Mouse (Mus musculus) gastrocnemius, postnatal 25 days (tissue): Measurements from ENCODE around the gene Ift57. TPM values are rescaled to one million over a fixed set of nuclear protein-coding genes. Genes with fewer than 3 reads are reported as not detected.

Source experiments
- DNase-seq: peaks from one replicate; pipeline ENCODE4 v3.0.0; 2022
- total RNA-seq, 2 experiments: library from RNA; stranded (reverse); gene quantifications; 1 replicate in 1 of 2; 2 replicates in 1 of 2; pipeline ENCODE4 v1.2.3; 2021

Gene Ift57
- total RNA-seq, 2 experiments from 2014 or later, result 5.4 to 5.5 TPM

DNA sequence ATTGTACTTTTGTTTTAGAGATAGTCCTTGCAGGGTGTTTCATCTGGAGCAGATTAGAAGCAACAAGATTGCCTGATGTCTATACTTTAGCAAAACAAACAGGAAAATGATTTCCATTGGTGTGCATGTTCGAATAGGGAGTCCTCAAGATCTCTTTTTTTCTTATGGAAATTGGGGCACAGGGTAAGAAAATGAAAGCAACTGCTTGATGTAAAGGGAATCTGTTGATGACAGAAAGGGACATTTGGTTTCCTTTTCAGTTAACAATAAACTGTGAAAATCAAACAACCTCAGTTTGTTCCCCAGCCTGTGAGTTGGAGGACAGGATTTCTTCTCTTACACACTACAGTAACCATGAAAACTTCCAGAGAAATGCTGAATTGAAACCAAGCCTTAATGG is 53.9 kb downstream of the Ift57 start:
- no peak for DNase-seq

DNA sequence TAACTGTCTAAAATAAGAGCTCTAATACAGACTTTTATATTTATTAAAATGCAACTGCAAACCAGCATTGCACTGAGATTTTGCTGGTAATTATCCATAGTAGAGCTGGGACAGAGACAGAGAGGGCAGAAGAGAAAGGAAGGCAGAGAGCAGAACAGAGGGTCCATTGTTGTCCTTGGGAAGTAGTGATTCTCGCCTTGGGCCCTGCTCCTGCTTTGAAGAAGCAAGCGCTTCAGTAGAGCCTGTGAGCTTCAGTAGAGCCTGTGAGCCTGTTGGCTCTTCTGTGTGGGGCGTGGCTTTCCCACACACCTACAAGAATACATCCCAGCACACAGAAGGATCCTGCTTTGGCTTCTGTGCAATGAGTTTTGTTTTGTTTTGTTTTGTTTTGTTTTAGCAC is 54.3 kb downstream of the Ift57 start:
- no peak for DNase-seq

DNA sequence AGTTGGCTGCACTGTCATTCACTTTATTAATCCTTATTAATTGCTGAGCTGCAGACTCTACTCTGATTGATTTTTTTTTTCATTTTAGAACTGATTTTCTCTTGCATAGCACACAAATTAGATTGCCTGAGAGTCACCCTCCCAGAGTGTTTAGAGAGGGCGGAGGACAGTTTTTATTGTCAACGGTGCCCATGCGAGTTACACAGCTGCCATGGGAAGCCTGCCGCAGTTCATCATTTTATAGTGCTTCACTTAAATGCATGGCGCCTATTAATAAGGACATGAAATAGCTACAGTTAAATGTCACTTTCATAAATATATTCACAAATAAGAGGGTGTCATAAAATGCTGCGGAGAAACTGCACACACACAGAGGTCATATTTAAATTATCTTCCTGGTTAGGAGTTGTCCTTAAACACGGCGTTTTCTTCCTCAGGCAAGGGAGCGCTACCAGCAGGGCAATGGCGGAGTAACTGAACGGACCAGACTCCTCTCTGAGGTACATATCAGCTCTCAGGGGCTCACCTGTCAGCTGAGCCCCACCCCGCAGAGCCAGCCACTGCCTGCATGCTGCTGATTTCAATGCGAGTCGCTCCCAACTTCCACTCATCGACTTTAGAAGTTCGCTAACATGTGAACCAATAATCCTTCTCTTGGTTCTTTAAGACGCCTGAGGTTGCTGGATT is 61.6 kb downstream of the Ift57 start:
- no peak for DNase-seq

DNA sequence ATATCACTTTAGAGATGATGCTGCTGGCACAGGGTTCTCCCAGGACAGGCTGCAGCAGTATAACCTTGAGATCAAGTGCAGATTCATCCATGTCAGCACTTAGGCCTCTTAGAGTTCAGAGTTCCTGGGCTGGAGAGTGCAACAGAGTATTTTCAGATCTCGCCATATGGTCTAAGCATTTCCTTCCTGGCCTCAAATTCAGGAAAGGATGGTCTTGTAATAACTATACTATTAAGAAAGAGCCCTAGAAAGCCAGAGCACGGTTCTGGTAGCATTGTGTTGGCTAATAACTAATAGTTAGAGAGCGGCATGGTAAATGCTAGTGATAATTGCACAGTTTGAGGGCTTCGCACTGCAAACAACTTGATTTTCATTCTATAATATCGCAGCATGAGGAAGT is 62.9 kb downstream of the Ift57 start:
- no peak for DNase-seq

DNA sequence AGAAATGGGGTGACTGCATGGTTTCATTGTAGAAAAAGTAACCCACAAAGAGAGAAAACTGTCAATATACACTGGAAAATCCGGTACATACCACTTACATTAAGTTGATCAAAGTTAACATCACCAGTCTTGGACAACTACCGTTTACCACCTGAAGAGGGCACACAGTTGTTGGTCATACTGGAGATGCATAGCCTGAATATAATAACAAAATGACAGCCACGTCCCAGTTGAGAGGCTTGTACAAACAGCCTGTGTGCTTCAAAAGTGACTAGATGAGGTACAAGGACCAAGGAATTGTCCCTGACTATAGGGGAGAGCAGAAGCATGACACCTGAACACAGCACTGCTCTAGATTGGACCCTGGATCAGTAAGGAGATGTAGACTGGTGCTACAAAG is 67.3 kb downstream of the Ift57 start:
- no peak for DNase-seq

DNA sequence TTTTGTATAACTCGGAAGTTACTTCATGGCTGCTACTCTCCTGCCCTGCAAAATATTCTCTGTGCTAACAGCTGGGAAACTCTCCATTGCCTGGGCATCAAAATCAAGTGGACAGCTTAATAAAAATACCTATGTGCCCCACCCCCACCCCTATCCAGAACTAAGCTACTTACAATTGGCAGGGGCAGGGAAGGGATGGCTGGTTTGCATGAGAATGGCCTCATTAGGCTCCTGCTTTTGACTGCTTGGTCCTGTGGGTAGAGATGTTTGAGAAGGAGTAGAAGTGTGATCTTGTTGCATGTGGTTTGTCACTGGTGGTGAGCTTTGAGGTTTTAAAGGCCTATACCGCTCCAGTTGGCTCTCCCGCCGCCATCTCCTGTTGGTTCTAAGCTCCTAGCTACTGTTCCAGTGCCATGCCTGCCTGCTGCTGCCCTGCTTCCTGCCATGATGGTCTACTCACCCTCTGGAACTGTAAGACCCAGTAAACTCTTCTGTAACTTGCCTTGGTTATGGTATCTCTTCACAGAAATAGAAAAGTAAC is 69.5 kb downstream of the Ift57 start:
- no peak for DNase-seq

DNA sequence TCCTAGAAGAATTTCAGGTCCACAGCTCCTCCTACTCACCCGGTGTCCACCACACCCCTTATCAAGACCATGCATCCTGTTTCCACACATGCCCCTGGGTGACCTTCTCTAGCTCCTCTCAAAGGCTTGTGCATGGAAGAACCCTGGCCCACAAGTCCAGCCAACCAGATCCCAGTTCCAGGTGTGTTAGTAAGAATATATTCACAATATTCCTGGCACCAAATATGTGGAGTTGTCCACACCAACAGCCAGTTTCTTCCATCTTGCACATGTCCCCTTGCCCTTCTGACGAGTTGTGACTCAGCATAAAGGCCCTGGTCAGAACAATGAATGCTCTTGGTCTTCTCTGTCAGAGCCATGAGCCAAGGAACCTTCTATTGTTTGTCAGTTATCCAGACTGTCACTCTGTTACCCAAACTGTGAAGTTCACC is 70.8 kb downstream of the Ift57 start:
- no peak for DNase-seq

DNA sequence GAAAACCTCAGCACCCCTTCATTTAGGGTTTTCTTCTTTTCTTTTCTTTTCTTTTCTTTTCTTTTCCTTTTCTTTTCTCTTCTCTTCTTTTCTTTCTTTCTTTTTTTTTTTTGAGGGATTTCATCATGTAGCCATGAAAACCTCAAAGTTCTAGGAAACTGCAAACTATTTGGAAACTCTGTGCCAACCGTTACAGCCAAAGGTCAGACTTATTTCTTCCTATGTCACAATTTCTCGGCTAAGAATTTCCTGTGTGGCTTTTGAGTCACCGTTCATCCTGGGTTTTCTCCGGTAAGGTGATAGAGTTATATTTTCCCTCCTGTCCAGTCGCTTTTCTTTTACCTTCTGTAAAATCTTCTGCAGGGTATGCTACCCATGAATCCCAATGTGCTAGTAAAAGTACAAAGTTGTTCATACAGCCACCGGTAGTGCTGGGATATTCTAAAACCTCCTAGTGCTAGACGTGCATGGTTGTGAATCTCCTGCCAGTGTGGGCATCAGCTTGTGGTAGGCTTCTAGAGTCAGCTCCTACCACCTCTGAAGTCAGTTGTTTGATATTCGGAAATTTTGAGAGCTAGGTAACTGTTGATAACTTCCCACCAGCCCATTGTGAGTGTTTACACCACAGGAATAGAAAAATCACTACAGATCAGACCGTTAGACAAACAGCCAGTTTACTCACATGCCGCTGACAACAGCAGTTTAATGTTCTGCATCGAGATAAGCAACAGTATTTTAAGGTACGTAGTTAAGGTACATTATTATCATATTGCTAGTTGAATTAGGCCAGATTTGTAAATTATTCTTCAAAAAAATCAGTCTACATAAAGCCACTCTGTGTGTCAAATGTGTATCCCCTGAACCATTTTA is 71.5 kb downstream of the Ift57 start:
- no peak for DNase-seq

DNA sequence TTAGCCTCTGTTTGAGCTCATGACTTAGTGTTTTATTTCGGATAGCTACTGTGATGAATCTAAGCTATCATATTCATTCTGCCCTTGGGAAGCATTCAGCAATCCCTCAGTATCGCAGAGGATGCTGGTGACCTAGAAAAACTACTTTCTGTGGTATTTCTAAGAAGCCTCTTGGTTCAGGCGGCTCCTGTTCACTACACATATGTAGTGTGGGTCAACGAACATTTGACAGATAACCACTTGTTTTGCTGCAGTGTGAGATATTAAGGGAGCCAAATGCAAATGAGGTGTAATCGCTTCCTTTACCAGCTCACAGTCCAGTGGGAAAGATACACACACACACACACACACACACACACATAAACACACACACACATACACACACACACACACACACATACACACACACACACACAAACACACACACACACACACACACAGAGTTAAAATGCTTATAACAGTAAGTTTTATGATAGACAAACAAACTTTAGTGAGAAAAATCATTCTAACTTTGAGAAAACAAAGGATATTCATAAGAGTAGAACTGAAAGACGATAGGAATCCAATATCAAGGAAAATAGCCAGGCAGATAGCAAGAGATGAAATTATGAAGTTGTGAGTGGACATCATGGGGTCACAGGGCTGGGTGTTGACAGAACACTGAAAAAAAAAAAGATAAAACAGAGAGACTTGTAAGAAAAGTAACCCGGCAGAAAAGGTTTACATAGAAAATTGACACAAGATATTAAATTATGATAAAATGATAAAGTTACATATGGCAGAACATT is 72.8 kb downstream of the Ift57 start:
- DNase-seq, result no peak

DNA sequence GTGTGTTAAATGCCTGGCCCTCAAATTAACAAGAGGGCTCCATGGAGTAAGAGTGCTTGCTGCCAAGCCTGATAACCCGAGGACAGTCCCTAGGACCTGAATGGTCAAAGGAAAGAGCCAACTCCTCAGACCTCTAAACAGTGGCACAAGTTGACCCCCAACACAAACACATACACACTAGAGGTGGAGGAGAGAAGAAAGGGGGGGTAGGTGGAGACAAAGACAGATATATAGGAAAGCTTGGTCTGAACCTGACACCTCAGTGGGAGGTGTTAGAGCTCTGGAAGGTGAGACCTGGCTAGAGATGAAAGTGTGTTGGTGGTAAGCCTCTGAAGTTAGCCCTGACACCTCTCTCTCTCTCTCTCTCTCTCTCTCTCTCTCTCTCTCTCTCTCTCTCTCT is 73.5 kb downstream of the Ift57 start:
- no peak for DNase-seq

DNA sequence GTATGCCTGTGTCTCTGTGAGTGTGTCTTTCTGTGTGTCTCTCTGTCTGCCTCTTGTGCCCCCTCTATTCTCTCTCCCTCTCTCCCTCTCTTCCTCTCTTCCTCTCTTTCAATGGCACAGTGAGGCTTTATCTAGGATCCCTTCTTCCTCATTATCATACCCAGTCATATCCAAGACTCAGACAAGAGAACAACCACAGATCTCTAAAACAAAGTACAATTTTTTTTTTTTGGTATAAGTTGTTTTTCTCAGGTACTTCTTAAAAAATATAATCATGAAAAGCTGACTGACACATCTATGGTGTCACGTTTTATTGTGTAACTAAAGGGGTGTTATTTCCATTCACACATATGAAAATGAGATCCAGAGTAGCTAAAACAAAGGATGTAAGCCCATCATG is 74.0 kb downstream of the Ift57 start:
- no peak for DNase-seq

DNA sequence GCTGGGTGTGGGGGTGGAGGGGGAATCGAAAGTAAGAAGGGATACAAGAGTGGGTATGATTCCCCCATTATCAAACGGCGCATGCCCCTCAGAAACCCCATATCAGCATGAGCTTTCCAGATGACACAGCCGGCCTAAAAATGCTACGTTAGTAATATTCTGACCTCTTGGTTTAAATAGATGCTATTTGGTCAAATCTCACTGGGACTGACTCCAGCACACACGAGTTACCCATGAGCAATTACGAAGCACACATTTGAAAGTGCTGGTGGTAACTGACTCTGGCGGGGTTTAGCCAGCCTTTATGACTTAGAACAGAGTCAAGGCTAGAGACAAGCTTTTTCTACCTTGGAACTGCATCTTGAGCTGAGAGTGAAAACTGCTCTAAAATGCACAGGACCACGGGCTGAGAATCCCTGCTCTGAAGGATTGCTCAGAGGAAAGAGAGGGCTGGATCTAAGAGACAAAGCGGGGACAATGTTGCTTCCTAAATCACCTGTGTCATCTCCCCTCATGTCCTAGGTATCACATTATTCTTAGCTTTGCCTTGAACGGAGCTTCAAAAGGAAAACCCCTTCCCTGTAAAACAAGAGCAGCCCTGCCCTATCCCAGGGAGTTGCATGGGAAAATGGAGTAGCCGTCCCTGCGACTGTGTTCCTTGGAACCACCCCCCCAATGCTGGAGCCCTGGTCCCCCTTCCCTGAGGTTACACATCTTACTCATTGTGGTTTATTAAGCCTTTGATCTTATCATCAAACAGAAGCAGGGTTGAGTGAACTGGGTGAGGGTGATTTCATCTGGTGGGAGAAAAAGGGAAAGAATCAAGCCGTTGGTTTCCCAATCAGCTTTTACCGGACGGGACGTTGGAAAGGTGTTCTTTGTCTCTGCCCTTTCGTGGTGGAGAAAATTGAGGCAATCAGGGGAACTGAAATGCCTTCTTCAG is 75.3 kb downstream of the Ift57 start:
- DNase-seq, result no peak

DNA sequence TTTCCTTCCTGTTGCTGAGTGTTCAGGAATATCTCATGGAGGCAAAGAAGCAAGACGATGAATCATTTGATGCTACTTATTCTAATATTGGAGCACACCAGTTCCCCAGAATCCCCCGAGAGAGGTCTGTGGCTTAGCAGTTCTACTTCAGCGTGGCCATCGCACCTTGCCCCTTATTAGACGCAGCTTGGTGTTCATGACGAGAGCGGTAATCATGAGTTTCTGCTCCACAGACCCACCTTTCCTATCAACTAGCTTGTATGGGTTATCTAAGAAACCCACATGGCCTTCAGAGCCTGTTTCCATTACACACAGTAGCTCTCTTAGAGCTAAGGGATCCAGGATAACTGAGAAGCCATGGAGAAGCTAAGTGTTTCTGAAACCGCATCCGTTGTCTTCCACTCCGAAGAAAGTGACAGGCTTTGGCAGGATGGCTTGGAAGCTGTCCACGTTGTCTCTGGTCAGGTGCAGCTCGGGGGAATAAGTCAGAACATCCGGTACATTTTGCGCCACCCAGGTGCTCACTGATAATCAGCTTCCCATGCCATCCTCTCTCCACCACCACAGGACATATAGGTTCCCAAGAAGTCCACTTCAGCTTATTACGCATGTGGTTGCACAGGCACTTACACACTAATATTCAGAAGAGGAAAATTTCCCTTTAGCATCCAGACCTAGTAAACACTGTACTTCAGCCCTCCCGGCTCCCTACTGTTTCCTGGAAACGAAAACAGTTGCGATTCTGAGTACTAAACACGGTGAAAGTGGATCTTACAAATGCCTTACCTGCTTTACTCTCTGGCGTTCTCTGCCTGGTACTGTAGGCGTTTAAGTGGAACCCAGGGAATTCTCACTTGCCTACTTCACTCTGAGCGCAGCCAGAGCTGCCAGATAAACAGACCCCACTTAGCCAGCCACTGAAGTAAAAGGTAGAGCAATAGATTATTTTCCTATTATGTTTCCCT is 76.3 kb downstream of the Ift57 start:
- DNase-seq, result no peak

DNA sequence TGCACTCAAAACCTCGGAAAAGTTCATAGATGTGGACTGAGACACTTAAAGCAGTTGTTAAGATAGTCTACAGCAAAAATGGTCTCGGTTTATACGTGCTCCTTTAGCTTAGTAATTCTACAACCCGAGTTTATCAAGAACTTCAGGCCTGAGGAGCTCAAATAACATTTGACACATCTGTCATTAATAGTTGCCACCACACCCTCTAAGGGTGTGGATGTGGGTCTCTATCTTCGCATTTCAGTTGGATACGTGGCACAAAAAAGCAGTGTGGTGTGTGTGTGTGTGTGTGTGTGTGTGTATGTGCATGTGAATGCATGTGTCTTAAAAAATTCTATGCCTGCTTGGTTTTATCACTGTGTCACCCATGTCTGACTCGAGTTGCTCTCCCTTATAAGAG is 77.9 kb downstream of the Ift57 start:
- no peak for DNase-seq

DNA sequence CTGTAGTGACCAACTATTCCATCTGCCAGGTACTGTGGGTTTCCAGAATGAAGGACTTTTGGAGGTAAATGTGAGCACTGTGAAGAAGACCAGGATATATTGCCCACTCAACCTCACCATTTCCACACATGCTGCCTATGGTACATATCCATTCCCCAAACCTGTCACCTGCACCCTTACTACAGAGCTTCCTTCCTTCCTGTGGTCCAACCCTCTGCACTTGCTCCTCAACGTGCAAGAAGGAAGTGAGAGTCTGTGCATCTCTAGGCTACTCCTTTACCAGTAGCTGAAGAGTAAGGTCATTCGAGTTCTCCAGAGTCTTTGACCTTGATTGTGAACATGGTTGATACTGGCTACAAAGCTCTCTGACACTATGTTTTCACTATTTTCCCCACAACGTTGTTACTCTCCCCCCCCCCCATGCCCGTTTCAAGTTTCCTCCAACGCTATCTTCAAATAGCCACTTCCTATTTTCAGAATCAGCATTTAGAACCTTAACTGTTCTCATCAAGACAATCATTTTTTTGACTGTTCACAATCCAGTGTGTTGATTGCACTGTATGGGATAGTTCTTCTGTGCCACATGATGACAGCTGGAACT is 82.6 kb downstream of the Ift57 start:
- DNase-seq, result no peak

DNA sequence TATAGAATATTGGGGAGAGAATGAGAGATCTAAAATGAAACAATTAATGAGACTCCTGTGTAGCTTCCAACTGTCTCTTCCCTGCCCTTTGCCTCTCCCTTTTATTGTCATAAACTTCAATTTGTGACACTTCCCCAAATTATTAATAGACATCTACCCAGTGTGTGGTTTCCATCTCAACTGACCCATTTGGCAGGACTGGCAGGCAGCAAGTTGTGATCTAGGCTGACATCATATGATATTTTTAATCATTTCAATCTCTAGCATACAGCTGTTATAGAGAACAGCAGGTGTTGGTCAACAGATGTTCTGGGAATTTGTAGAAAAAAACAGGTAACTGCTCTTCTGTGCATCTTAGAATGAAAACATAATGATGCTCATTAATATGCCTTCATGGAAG is 84.3 kb downstream of the Ift57 start:
- DNase-seq, result no peak

DNA sequence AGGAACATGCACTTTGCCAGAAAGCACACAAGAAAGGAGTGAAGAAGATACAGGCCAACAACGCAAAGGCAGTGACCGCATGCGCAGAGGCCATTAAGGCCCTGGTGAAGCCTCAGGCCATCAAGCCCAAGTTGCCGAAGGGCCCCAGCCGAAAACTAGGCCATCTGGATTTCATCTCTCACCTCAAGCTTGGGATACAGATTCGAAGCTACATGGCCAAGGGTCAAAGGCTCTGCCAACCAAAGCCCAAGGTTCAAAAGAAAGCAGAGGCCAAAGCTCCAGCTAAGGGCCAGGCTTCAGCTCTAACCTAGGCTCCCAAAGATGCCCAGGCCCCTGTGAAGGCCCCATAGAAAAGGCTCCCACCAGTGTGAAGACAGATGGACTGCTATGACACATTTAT is 87.1 kb downstream of the Ift57 start:
- DNase-seq, result no peak

DNA sequence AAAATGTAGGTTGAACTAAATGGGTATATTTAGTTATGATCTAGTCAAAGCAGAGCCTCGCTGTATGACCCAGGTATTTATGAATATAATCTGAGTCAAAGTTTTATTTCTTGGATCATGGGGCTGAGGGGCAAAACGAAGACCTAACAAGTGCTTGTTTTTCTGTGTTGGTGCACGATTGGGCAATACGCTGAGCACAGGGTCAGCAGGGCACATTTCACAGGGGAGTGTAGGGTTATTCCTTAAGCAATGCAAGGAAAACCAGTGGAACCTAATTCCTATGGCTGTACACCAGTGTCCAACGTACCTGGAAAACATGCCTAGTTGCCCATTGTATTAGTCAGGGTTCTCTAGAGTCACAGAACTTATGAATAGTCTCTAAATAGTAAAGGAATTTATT is 88.7 kb downstream of the Ift57 start:
- DNase-seq, result no peak

DNA sequence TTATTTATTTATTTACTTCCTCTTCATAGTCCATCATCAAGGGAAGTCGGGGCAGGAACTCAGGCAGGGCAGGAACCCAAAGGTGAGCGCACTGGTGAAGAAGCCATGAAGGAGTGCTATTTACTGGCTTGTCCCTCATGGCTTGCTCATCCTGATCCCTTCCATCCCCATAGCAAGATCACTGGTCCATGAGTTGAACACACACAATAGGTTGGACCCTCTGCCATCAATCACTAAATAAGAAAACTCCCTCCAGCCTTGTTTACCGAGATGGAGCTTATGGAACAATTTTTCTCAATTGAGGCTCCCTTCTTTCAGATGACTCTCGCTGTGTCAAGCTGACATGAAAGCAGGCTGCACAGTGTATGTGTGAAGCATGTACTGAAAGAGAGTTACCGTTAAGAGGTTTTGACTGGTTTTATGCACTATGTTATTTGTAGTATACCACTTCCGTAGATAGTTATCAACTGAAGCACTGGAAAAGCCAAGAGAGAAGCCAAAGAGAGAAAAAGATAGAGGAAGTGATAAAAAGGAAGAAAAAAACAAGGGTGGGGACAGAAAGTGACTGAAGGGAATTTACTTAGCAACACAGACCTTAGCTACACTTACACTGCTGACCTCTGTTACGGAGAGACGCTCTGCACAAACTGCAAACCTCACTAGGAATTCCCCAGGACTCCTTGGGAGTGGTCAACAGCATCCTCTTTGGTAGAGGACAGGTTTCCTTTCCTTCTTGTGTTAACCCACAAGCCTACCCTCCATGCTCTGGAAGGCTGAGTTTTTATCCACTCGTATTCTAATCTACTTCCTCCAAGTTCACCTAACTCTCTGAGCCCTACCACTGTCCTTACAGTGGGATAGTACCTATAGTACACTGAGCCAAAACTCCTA is 91.8 kb downstream of the Ift57 start:
- no peak for DNase-seq
